Mouse (Mus musculus) MN1 (cell line): ENCODE measurements around the gene Hspa1l.
A peak's percentile ranks its signal among the peaks of the same experiment; 100 is the strongest.
"Not testable (repeated sequence)": the region's sequence is repeated elsewhere in the genome, so short reads cannot be mapped to it uniquely, and the experiment has no call there.

ENCODE experiments used
- DNase-seq: peaks from one replicate; pipeline ENCODE4 v3.0.0-alpha.2; 2016; ENCODE audit warnings: low spot score

Hspa1l gene

GRCm38 (mm10) chr17:34951636-34952377 is 20.7 kb upstream of the Hspa1l start:
- DNase-seq = peak; percentile 56

- DNase-seq = peak; percentile 85
Observed at GRCm38 (mm10) chr17:34952378-34953040, 20.0 kb upstream of the Hspa1l start.

GRCm38 (mm10) chr17:34953258-34953657 is 19.2 kb upstream of the Hspa1l start:
- DNase-seq = no peak

- no peak for DNase-seq
Observed at GRCm38 (mm10) chr17:34953904-34954303, 18.6 kb upstream of the Hspa1l start.

GRCm38 (mm10) chr17:34954831-34955230 is 17.7 kb upstream of the Hspa1l start:
- no peak for DNase-seq

GRCm38 (mm10) chr17:34955884-34956283 is 16.6 kb upstream of the Hspa1l start:
- no peak for DNase-seq

- DNase-seq = peak; percentile 34
Observed at GRCm38 (mm10) chr17:34956340-34956739, 16.2 kb upstream of the Hspa1l start.

GRCm38 (mm10) chr17:34957291-34957690 is 15.2 kb upstream of the Hspa1l start:
- not testable (repeated sequence) for DNase-seq

- DNase-seq = not testable (repeated sequence)
Observed at GRCm38 (mm10) chr17:34957966-34958365, 14.5 kb upstream of the Hspa1l start.

- not testable (repeated sequence) for DNase-seq
Observed at GRCm38 (mm10) chr17:34958734-34959129, 13.8 kb upstream of the Hspa1l start.

- not testable (repeated sequence) for DNase-seq
Observed at GRCm38 (mm10) chr17:34959130-34959778, 13.2 kb upstream of the Hspa1l start, which contains the start of gene Hspa1b. Gene Hspa1b, minus strand, starts transcription at chr17:34959238.

- no peak for DNase-seq
Observed at GRCm38 (mm10) chr17:34959881-34960515, 12.5 kb upstream of the Hspa1l start.

GRCm38 (mm10) chr17:34960702-34961493 is 11.6 kb upstream of the Hspa1l start:
- no peak for DNase-seq

- DNase-seq = no peak
Observed at GRCm38 (mm10) chr17:34962125-34962524, 10.4 kb upstream of the Hspa1l start.

GRCm38 (mm10) chr17:34962841-34963240 is 9.7 kb upstream of the Hspa1l start:
- no peak for DNase-seq

GRCm38 (mm10) chr17:34964640-34965049 is 7.9 kb upstream of the Hspa1l start:
- DNase-seq = peak; percentile 52

- DNase-seq = peak; percentile 51
Observed at GRCm38 (mm10) chr17:34965627-34966026, 6.9 kb upstream of the Hspa1l start.

- DNase-seq = not testable (repeated sequence)
Observed at GRCm38 (mm10) chr17:34969822-34970221, 2.7 kb upstream of the Hspa1l start, which contains the start of gene Gm20481. Gene Gm20481, plus strand, starts transcription at chr17:34969912.

- DNase-seq = not testable (repeated sequence)
Observed at GRCm38 (mm10) chr17:34970850-34971249, 1.7 kb upstream of the Hspa1l start.

GRCm38 (mm10) chr17:34971694-34972068 is 822 bp upstream of the Hspa1l start:
- DNase-seq = not testable (repeated sequence)
